Mouse (Mus musculus): ENCODE results near the gene Rnf187.

Gene Rnf187

GRCm38 (mm10) chr11:58947798-58948528 lies 9.2 kb upstream of the Rnf187 start:
- peak; percentile 64 for DNase-seq (ENCODE audit: low read depth, low spot score)

GRCm38 (mm10) chr11:58947306-58947705 lies 8.6 kb upstream of the Rnf187 start:
- DNase-seq (ENCODE audit: low read depth, low spot score) = no peak

- DNase-seq (ENCODE audit: low read depth, low spot score) = no peak
Observed at GRCm38 (mm10) chr11:58944136-58944535, 5.4 kb upstream of the Rnf187 start.

- DNase-seq (ENCODE audit: low read depth, low spot score) = no peak
Observed at GRCm38 (mm10) chr11:58939088-58939439, 348 bp upstream of the Rnf187 start.

GRCm38 (mm10) chr11:58937909-58938308 lies 807 bp downstream of the Rnf187 start:
- no peak for DNase-seq (ENCODE audit: low read depth, low spot score)

GRCm38 (mm10) chr11:58931576-58931975 lies 7.1 kb downstream of the Rnf187 start:
- DNase-seq (ENCODE audit: low read depth, low spot score) = no peak

GRCm38 (mm10) chr11:58930254-58930653 lies 8.5 kb downstream of the Rnf187 start:
- DNase-seq (ENCODE audit: low read depth, low spot score) = no peak

GRCm38 (mm10) chr11:58929641-58930040 lies 9.1 kb downstream of the Rnf187 start:
- DNase-seq (ENCODE audit: low read depth, low spot score) = no peak

GRCm38 (mm10) chr11:58929055-58929454 lies 9.7 kb downstream of the Rnf187 start:
- DNase-seq (ENCODE audit: low read depth, low spot score) = no peak

GRCm38 (mm10) chr11:58927790-58928651 lies 10.7 kb downstream of the Rnf187 start:
- no peak for DNase-seq (ENCODE audit: low read depth, low spot score)

GRCm38 (mm10) chr11:58927053-58927452 lies 11.7 kb downstream of the Rnf187 start:
- DNase-seq (ENCODE audit: low read depth, low spot score) = no peak

- DNase-seq (ENCODE audit: low read depth, low spot score) = no peak
Observed at GRCm38 (mm10) chr11:58926651-58927050, 12.1 kb downstream of the Rnf187 start.

- DNase-seq (ENCODE audit: low read depth, low spot score) = no peak
Observed at GRCm38 (mm10) chr11:58922420-58922819, 16.3 kb downstream of the Rnf187 start.

GRCm38 (mm10) chr11:58918759-58919158 lies 20.0 kb downstream of the Rnf187 start:
- no peak for DNase-seq (ENCODE audit: low read depth, low spot score)

GRCm38 (mm10) chr11:58917745-58918366 lies 20.9 kb downstream of the Rnf187 start, which contains the start of gene Btnl10:
Gene Btnl10 (plus strand): TSS chr11:58917908.
- no peak for DNase-seq (ENCODE audit: low read depth, low spot score)

GRCm38 (mm10) chr11:58916879-58917744 lies 21.6 kb downstream of the Rnf187 start:
- no peak for DNase-seq (ENCODE audit: low read depth, low spot score)

GRCm38 (mm10) chr11:58914461-58915028 lies 24.2 kb downstream of the Rnf187 start:
- no peak for DNase-seq (ENCODE audit: low read depth, low spot score)

GRCm38 (mm10) chr11:58913776-58914175 lies 24.9 kb downstream of the Rnf187 start:
- DNase-seq (ENCODE audit: low read depth, low spot score) = no peak

- no peak for DNase-seq (ENCODE audit: low read depth, low spot score)
Observed at GRCm38 (mm10) chr11:58904838-58905237, 33.9 kb downstream of the Rnf187 start.

GRCm38 (mm10) chr11:58904410-58904718 lies 34.4 kb downstream of the Rnf187 start:
- no peak for DNase-seq (ENCODE audit: low read depth, low spot score)
